Mouse (Mus musculus) lung, postnatal 4 days (tissue): Measurements from ENCODE around the gene Olfr338.
"Not testable (repeated sequence)": the region's sequence is repeated elsewhere in the genome, so short reads cannot be mapped to it uniquely, and the experiment has no call there.

ENCODE experiments used
- DNase-seq, 2 experiments: peaks; one replicate each; pipeline ENCODE4 v3.0.0; 2021

Olfr338 gene

GRCm38 (mm10) chr2:36373219-36373618 lies at the start of gene Olfr338:
Gene Olfr338, plus strand, starts transcription at chr2:36373519.
- DNase-seq, result no peak

- not testable (repeated sequence) for DNase-seq
Measured at GRCm38 (mm10) chr2:36415174-36415573, 41.9 kb downstream of the Olfr338 start.

- not testable (repeated sequence) for DNase-seq
Measured at GRCm38 (mm10) chr2:36415591-36415990, 42.3 kb downstream of the Olfr338 start.

- DNase-seq, result no peak
Measured at GRCm38 (mm10) chr2:36418647-36419046, 45.3 kb downstream of the Olfr338 start, which contains the start of gene Olfr339. Gene Olfr339, plus strand, starts transcription at chr2:36418947.
